Mouse (Mus musculus): ENCODE data around the gene Srrd. TPM values are rescaled to one million over a fixed set of nuclear protein-coding genes. Genes with fewer than 3 reads are reported as not detected.

Gene Srrd
- polyA plus RNA-seq, 1 experiment from 2014 or later = 9.4 TPM

DNA sequence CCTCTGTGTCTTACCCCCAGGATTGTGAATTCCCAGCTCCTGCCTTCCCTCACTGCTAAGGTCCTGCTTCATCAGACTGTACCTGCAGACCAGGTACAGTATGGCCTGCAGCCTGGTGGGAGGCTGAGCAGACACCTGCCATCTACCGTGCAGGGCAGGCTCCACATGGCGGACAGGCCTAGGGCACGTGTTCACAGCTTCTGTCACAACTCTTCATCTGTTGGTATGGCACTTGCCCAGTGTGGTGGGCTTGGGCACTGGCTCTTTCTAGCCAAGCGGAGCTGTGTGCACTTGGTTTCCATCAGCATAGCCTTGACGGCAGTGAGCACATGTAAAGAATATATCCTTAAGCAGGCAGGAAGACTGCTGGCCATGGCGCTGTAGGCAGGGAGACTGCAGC lies 24.0 kb upstream of the Srrd start:
- no peak overlapping the region for H3K9ac ChIP-seq (replicated peaks)
- H3K9me3 ChIP-seq (ENCODE audit: low read length) = peaks cover 2% of the 10 kb centered on the region; the same call in 1 of the 2 replicates
- H3K4me1 ChIP-seq (ENCODE audit: insufficient read depth) = no peaks in the 10 kb centered on the region
- no peak overlapping the region for H3K4me2 ChIP-seq (ENCODE audit: low read depth, low read length)
- H3K27me3 ChIP-seq (ENCODE audit: insufficient read depth, low read length) = no peaks in the 10 kb centered on the region
- WGBS (ENCODE audit: insufficient replicate concordance) = 86% methylated on average over 6 of the region's 6 CpGs
- no peak overlapping the region for H3K27ac ChIP-seq (ENCODE audit: low read depth)
- H3K36me3 ChIP-seq (replicated peaks; ENCODE audit: insufficient read depth, low read length) = peaks cover 25% of the 10 kb centered on the region
- no peak for ATAC-seq
- no peak overlapping the region for H3K4me3 ChIP-seq (ENCODE audit: low read depth, low read length)
- no peak for DNase-seq
- no peak for TF ChIP-seq EP300 (IDR thresholded peaks at IDR 0.05; ENCODE audit: low read depth)
- no peak for TF ChIP-seq CTCF (IDR thresholded peaks at IDR 0.05; ENCODE audit: low read depth)

DNA sequence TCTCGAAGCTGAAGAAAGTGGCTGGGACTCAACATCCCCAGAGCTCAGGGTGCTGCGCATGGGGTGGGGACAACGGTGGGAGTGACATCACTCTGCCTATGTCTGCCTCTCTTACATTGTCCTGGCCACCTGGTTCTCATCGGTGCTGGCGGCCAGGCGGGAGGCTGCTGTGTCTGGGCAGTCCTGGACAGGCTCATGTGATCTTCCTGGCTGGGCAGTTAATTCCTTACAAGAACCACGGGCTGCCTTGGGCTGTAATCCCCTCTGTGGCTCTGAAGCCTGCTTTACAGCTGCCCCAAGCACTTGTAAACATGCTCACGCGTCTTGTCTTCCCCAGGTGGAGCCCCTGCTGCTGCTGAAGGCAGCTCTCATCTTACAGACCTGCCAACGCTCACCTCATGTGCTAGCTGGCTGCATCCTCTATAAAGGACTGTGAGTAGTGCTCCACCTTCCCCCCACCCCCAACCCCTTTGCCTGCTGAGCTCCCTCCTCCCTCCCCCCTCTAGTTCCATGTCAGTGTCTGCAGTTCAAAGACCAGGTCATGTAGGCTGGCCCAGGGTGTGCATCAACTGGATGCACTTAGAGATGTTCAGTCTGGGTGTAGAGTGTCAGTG lies 21.5 kb upstream of the Srrd start:
- Histone ChIP-seq H3K4me2 (ENCODE audit: low read depth, low read length) (no peak overlapping the region), H3K9ac (replicated peaks) (no peak overlapping the region), H3K4me3 (ENCODE audit: low read depth, low read length) (no peak overlapping the region), H3K27ac (ENCODE audit: low read depth) (no peak overlapping the region), H3K27me3 (ENCODE audit: insufficient read depth, low read length) (no peaks in the 10 kb centered on the region), H3K9me3 (ENCODE audit: low read length) (peaks cover 4% of the 10 kb centered on the region; the same call in 1 of the 2 replicates), H3K4me1 (ENCODE audit: insufficient read depth) (0 out of 2 replicates have a peak, but pooled peaks cover 5% of the 10 kb centered on the region), H3K36me3 (replicated peaks; ENCODE audit: insufficient read depth, low read length) (peaks cover 27% of the 10 kb centered on the region)
- DNase-seq (no peak), ATAC-seq (no peak)
- no peak for TF ChIP-seq EP300 (IDR thresholded peaks at IDR 0.05; ENCODE audit: low read depth)
- no peak for TF ChIP-seq CTCF (IDR thresholded peaks at IDR 0.05; ENCODE audit: low read depth)
- 82% methylated on average over 10 of the region's 10 CpGs for WGBS (ENCODE audit: insufficient replicate concordance)

DNA sequence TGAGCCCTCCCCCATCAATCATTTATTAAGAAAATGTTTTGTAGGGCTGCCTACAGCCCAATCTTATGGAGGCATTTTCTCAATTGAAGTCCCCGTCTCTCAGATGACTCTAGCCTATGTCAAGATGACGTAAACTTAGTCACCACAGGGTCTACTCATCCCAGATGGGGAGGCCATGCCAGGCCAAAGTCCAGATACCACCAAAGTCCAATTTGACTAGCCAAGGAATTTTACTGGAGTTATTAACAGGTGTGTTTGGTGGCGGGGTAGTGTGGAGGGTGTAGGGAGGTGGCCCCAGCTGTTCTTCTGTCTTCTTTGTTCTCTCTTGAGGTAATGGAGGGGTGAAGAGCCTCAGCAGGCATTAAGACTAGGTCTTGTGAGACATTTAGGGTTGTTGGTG lies 17.2 kb upstream of the Srrd start:
- no peak for ATAC-seq
- Histone ChIP-seq H3K27ac (ENCODE audit: low read depth) (0 out of 2 replicates have a peak overlapping the region, but pooled peaks have one; percentile 11), H3K4me2 (ENCODE audit: low read depth, low read length) (no peak overlapping the region)

DNA sequence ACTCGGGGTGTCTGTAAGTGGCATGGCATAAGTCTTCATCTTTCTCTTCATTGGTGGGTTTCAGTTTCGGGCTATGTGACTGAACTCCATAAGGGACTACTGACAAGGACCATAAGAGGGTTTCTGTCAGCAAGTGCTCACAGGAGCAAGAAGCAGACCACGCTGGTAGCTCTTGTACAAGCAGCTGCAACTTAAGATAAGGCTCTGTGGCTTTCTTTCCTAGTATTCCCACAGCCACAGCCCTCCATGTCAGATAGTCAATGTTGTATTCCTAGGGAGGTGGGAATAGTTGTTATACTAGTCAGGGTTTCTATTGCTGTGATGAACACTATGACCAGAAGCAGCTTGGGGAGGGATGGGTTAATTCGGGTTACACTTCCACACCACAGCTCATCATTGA lies 16.7 kb upstream of the Srrd start:
- Histone ChIP-seq H3K4me2 (ENCODE audit: low read depth, low read length) (0 out of 2 replicates have a peak overlapping the region, but pooled peaks have one; percentile 1), H3K27ac (ENCODE audit: low read depth) (0 out of 2 replicates have a peak overlapping the region, but pooled peaks have one; percentile 1), H3K4me3 (ENCODE audit: low read depth, low read length) (no peak overlapping the region), H3K9ac (replicated peaks) (no peak overlapping the region), H3K4me1 (ENCODE audit: insufficient read depth) (0 out of 2 replicates have a peak, but pooled peaks cover 5% of the 10 kb centered on the region), H3K36me3 (replicated peaks; ENCODE audit: insufficient read depth, low read length) (peaks cover 10% of the 10 kb centered on the region), H3K27me3 (ENCODE audit: insufficient read depth, low read length) (no peaks in the 10 kb centered on the region), H3K9me3 (ENCODE audit: low read length) (peaks cover 4% of the 10 kb centered on the region; the same call in 1 of the 2 replicates)
- DNase-seq = no peak
- peak; percentile 83 for ATAC-seq
- TF ChIP-seq EP300 (IDR thresholded peaks at IDR 0.05; ENCODE audit: low read depth) (peak; percentile 88), CTCF (IDR thresholded peaks at IDR 0.05; ENCODE audit: low read depth) (no peak)
- WGBS (ENCODE audit: insufficient replicate concordance) = 49% methylated on average over 4 of the region's 4 CpGs

More for the DNA sequence above, 17.2 kb upstream of the Srrd start:
- H3K4me3 ChIP-seq (ENCODE audit: low read depth, low read length) = no peak overlapping the region
- H3K9ac ChIP-seq (replicated peaks) = no peak overlapping the region
- 80% methylated on average over 3 of the region's 3 CpGs for WGBS (ENCODE audit: insufficient replicate concordance)
- H3K27me3 ChIP-seq (ENCODE audit: insufficient read depth, low read length) = no peaks in the 10 kb centered on the region
- no peak for DNase-seq
- peaks cover 16% of the 10 kb centered on the region for H3K36me3 ChIP-seq (replicated peaks; ENCODE audit: insufficient read depth, low read length)
- no peak for TF ChIP-seq EP300 (IDR thresholded peaks at IDR 0.05; ENCODE audit: low read depth)
- no peak for TF ChIP-seq CTCF (IDR thresholded peaks at IDR 0.05; ENCODE audit: low read depth)
- H3K4me1 ChIP-seq (ENCODE audit: insufficient read depth) = 0 out of 2 replicates have a peak, but pooled peaks cover 5% of the 10 kb centered on the region
- peaks cover 4% of the 10 kb centered on the region; the same call in 1 of the 2 replicates for H3K9me3 ChIP-seq (ENCODE audit: low read length)

DNA sequence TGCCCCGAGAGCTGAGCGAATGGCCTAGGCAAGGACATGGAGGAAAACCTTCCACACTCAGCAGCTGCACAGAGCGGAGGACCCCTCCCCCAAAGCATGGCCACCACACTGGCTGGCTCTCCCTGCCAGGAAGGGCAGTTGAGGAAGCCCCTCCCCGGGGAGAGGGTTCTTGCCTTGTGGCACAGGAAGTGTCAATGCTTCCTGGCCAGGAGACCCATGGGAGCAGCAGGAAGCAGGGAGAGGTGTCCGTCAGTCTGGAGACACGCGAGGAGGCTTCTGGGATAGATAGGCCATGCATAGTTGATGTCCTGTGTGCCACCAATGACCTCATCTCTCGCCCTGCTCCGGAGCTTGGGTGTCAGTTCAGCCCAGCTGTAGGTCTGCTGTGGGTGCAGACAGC lies 13.5 kb upstream of the Srrd start:
- no peak overlapping the region for H3K4me3 ChIP-seq (ENCODE audit: low read depth, low read length)
- H3K9ac ChIP-seq (replicated peaks) = no peak overlapping the region
- H3K4me2 ChIP-seq (ENCODE audit: low read depth, low read length) = no peak overlapping the region
- TF ChIP-seq CTCF (IDR thresholded peaks at IDR 0.05; ENCODE audit: low read depth) (no peak), EP300 (IDR thresholded peaks at IDR 0.05; ENCODE audit: low read depth) (no peak)
- no peaks in the 10 kb centered on the region for H3K27me3 ChIP-seq (ENCODE audit: insufficient read depth, low read length)
- H3K27ac ChIP-seq (ENCODE audit: low read depth) = 0 out of 2 replicates have a peak overlapping the region, but pooled peaks have one; percentile 16
- peaks cover 9% of the 10 kb centered on the region for H3K36me3 ChIP-seq (replicated peaks; ENCODE audit: insufficient read depth, low read length)
- ATAC-seq (no peak), DNase-seq (no peak)
- no peaks in the 10 kb centered on the region for H3K9me3 ChIP-seq (ENCODE audit: low read length)
- WGBS (ENCODE audit: insufficient replicate concordance) = 75% methylated on average over 9 of the region's 9 CpGs
- 0 out of 2 replicates have a peak, but pooled peaks cover 5% of the 10 kb centered on the region for H3K4me1 ChIP-seq (ENCODE audit: insufficient read depth)

DNA sequence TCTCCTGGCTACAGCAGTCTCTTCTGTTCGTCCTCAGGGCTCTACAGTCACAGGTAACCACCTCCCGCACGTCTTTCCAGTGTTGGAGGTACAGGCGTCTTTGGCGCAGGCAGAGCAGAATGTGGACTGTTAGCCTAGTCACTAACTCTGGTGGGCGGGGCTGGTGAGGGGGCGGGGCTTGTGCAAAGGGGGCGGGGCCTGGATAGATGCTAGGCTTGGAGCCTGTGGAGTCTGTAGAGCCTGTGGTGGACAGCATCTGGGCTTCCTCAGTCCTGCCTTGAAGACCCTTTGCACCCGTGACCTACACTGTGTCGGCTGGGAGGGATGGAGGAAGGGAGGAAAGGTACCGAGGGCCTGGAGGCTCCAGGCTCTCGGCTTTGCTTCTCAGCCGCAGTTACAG lies 13.1 kb upstream of the Srrd start, which contains the start of gene Gm6583:
Gene Gm6583 (minus strand): TSS at position 124 of the 400 bp plus-strand sequence.
- Histone ChIP-seq H3K9ac (replicated peaks) (no peak within 1 kb of the TSS), H3K27me3 (ENCODE audit: insufficient read depth, low read length) (no peaks in the 10 kb centered on the region), H3K4me2 (ENCODE audit: low read depth, low read length) (no peak within 1 kb of the TSS), H3K9me3 (ENCODE audit: low read length) (no peaks in the 10 kb centered on the region), H3K27ac (ENCODE audit: low read depth) (0 out of 2 replicates have a peak within 1 kb of the TSS, but pooled peaks have one; percentile 16), H3K4me1 (ENCODE audit: insufficient read depth) (0 out of 2 replicates have a peak, but pooled peaks cover 5% of the 10 kb centered on the region), H3K36me3 (replicated peaks; ENCODE audit: insufficient read depth, low read length) (peaks cover 12% of the 10 kb centered on the region), H3K4me3 (ENCODE audit: low read depth, low read length) (no peak within 1 kb of the TSS)
- ATAC-seq = peak; percentile 51
- WGBS (ENCODE audit: insufficient replicate concordance) = 53% methylated on average over 13 of the region's 13 CpGs
- TF ChIP-seq CTCF (IDR thresholded peaks at IDR 0.05; ENCODE audit: low read depth) = no peak
- no peak for TF ChIP-seq EP300 (IDR thresholded peaks at IDR 0.05; ENCODE audit: low read depth)
- DNase-seq = peak; percentile 69

All from liver, postnatal 0 days (tissue).